Mouse (Mus musculus): ENCODE data around the gene Slc34a3. TPM values are rescaled to one million over a fixed set of nuclear protein-coding genes. Genes with fewer than 3 reads are reported as not detected.

The Slc34a3 gene
- polyA plus RNA-seq, 1 experiment, result not detected

GRCm38 (mm10) chr2:25217666-25218065 is 16.5 kb downstream of the Slc34a3 start:
- Histone ChIP-seq H3K4me3 (ENCODE audit: insufficient read depth, low read length) (no peak overlapping the region), H3K27ac (ENCODE audit: insufficient read depth, low read length) (no peak overlapping the region), H3K4me1 (ENCODE audit: control insufficient read depth, insufficient read depth, low read length) (no peaks in the 10 kb centered on the region)
- TF ChIP-seq POLR2A (IDR thresholded peaks at IDR 0.05; ENCODE audit: low read depth, low read length), result no peak
- no peak for TF ChIP-seq CTCF (IDR thresholded peaks at IDR 0.05; ENCODE audit: borderline replicate concordance, insufficient read depth, low read length)

- no peak for TF ChIP-seq POLR2A (IDR thresholded peaks at IDR 0.05; ENCODE audit: low read depth, low read length)
- TF ChIP-seq CTCF (IDR thresholded peaks at IDR 0.05; ENCODE audit: borderline replicate concordance, insufficient read depth, low read length), result no peak
- Histone ChIP-seq H3K4me3 (ENCODE audit: insufficient read depth, low read length) (no peak within 1 kb of the TSS), H3K27ac (ENCODE audit: insufficient read depth, low read length) (no peak within 1 kb of the TSS), H3K4me1 (ENCODE audit: control insufficient read depth, insufficient read depth, low read length) (no peaks in the 10 kb centered on the region)
Measured at GRCm38 (mm10) chr2:25214444-25214843, 19.7 kb downstream of the Slc34a3 start, which contains the start of gene Stpg3. TSS of gene Stpg3 (minus strand) at chr2:25214637.

GRCm38 (mm10) chr2:25213266-25213865 is 20.8 kb downstream of the Slc34a3 start:
- no peak overlapping the region for H3K27ac ChIP-seq (ENCODE audit: insufficient read depth, low read length)
- no peak overlapping the region for H3K4me3 ChIP-seq (ENCODE audit: insufficient read depth, low read length)
- no peaks in the 10 kb centered on the region for H3K4me1 ChIP-seq (ENCODE audit: control insufficient read depth, insufficient read depth, low read length)
- TF ChIP-seq CTCF (IDR thresholded peaks at IDR 0.05; ENCODE audit: borderline replicate concordance, insufficient read depth, low read length), result no peak
- TF ChIP-seq POLR2A (IDR thresholded peaks at IDR 0.05; ENCODE audit: low read depth, low read length), result no peak

GRCm38 (mm10) chr2:25211121-25211670 is 23.0 kb downstream of the Slc34a3 start, which contains the start of gene Nelfb:
TSS of gene Nelfb (minus strand) at chr2:25211489.
- TF ChIP-seq CTCF (IDR thresholded peaks at IDR 0.05; ENCODE audit: borderline replicate concordance, insufficient read depth, low read length) (no peak), POLR2A (IDR thresholded peaks at IDR 0.05; ENCODE audit: low read depth, low read length) (peak; percentile 83)
- Histone ChIP-seq H3K27ac (ENCODE audit: insufficient read depth, low read length) (peak within 1 kb of the TSS; percentile 31; the same call in 1 of the 2 replicates), H3K4me1 (ENCODE audit: control insufficient read depth, insufficient read depth, low read length) (no peaks in the 10 kb centered on the region), H3K4me3 (ENCODE audit: insufficient read depth, low read length) (peak within 1 kb of the TSS; percentile 81)

GRCm38 (mm10) chr2:25210686-25211085 is 23.5 kb downstream of the Slc34a3 start:
- peak overlapping the region; percentile 31; the same call in 1 of the 2 replicates for H3K27ac ChIP-seq (ENCODE audit: insufficient read depth, low read length)
- TF ChIP-seq POLR2A (IDR thresholded peaks at IDR 0.05; ENCODE audit: low read depth, low read length) (no peak), CTCF (IDR thresholded peaks at IDR 0.05; ENCODE audit: borderline replicate concordance, insufficient read depth, low read length) (no peak)
- peak overlapping the region; percentile 81 for H3K4me3 ChIP-seq (ENCODE audit: insufficient read depth, low read length)
- no peaks in the 10 kb centered on the region for H3K4me1 ChIP-seq (ENCODE audit: control insufficient read depth, insufficient read depth, low read length)

- Histone ChIP-seq H3K27ac (ENCODE audit: insufficient read depth, low read length) (no peak overlapping the region), H3K4me3 (ENCODE audit: insufficient read depth, low read length) (no peak overlapping the region), H3K4me1 (ENCODE audit: control insufficient read depth, insufficient read depth, low read length) (no peaks in the 10 kb centered on the region)
- TF ChIP-seq CTCF (IDR thresholded peaks at IDR 0.05; ENCODE audit: borderline replicate concordance, insufficient read depth, low read length) (no peak), POLR2A (IDR thresholded peaks at IDR 0.05; ENCODE audit: low read depth, low read length) (no peak)
Measured at GRCm38 (mm10) chr2:25207593-25207992, 26.6 kb downstream of the Slc34a3 start.

GRCm38 (mm10) chr2:25203631-25204214 is 30.4 kb downstream of the Slc34a3 start:
- no peak for TF ChIP-seq CTCF (IDR thresholded peaks at IDR 0.05; ENCODE audit: borderline replicate concordance, insufficient read depth, low read length)
- TF ChIP-seq POLR2A (IDR thresholded peaks at IDR 0.05; ENCODE audit: low read depth, low read length), result no peak
- Histone ChIP-seq H3K27ac (ENCODE audit: insufficient read depth, low read length) (no peak overlapping the region), H3K4me3 (ENCODE audit: insufficient read depth, low read length) (no peak overlapping the region), H3K4me1 (ENCODE audit: control insufficient read depth, insufficient read depth, low read length) (peaks cover 6% of the 10 kb centered on the region)

GRCm38 (mm10) chr2:25200631-25201030 is 33.5 kb downstream of the Slc34a3 start:
- no peak overlapping the region for H3K4me3 ChIP-seq (ENCODE audit: insufficient read depth, low read length)
- TF ChIP-seq CTCF (IDR thresholded peaks at IDR 0.05; ENCODE audit: borderline replicate concordance, insufficient read depth, low read length) (no peak), POLR2A (IDR thresholded peaks at IDR 0.05; ENCODE audit: low read depth, low read length) (no peak)
- H3K27ac ChIP-seq (ENCODE audit: insufficient read depth, low read length), result no peak overlapping the region
- peaks cover 6% of the 10 kb centered on the region for H3K4me1 ChIP-seq (ENCODE audit: control insufficient read depth, insufficient read depth, low read length)

GRCm38 (mm10) chr2:25197946-25198345 is 36.2 kb downstream of the Slc34a3 start:
- no peak for TF ChIP-seq CTCF (IDR thresholded peaks at IDR 0.05; ENCODE audit: borderline replicate concordance, insufficient read depth, low read length)
- no peak for TF ChIP-seq POLR2A (IDR thresholded peaks at IDR 0.05; ENCODE audit: low read depth, low read length)
- no peak overlapping the region for H3K27ac ChIP-seq (ENCODE audit: insufficient read depth, low read length)
- H3K4me3 ChIP-seq (ENCODE audit: insufficient read depth, low read length), result no peak overlapping the region
- H3K4me1 ChIP-seq (ENCODE audit: control insufficient read depth, insufficient read depth, low read length), result peaks cover 18% of the 10 kb centered on the region

GRCm38 (mm10) chr2:25197191-25197590 is 37.0 kb downstream of the Slc34a3 start:
- peak overlapping the region; percentile 53 for H3K27ac ChIP-seq (ENCODE audit: insufficient read depth, low read length)
- TF ChIP-seq POLR2A (IDR thresholded peaks at IDR 0.05; ENCODE audit: low read depth, low read length), result no peak
- no peak for TF ChIP-seq CTCF (IDR thresholded peaks at IDR 0.05; ENCODE audit: borderline replicate concordance, insufficient read depth, low read length)
- H3K4me1 ChIP-seq (ENCODE audit: control insufficient read depth, insufficient read depth, low read length), result peaks cover 18% of the 10 kb centered on the region
- H3K4me3 ChIP-seq (ENCODE audit: insufficient read depth, low read length), result no peak overlapping the region
